Comparison of ENCODE assay signal across 8 mouse cellular contexts in the genomic region with DNA sequence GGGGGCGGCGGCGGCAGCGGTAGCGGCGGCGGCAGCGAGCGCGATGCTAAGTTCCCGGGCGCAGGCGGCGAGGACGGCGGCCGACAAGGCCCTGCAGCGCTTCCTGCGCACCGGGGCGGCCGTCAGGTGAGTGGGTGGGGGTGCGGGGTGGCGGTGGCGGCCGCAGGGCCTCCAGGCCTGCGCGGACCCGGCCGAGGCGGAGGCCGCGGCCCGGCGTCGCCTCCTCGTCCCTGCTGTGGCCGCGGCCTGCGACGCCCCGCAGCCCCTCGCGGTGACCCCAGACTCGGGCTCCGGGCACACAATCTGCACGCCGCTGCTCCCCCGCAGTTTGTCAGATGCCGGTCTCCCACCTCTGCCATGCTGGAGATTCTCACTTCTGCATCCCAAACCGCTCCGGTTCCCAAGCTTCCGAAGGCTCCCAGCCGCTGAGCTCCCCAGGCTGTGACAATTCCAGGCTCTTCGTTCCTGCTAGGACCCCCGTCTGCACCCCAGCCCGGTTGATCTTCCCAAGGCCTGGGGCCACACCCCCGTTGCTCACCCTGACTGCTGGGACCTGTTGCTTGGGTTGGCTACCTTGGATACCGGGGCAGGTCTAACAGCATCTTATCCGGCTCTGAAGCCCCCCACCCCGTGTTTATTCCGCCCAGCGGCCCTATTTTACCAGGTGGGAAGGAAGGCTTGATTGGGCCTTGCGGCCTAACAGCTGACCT. TPM values are rescaled to one million over a fixed set of nuclear protein-coding genes. Genes with fewer than 3 reads are reported as not detected.
A peak's percentile ranks its signal among the peaks of the same experiment; 100 is the strongest.
DNase-seq lines count a peak whose midpoint lies in the region; ATAC-seq and TF ChIP-seq lines count a peak whose summit lies in the region.

No protein-coding gene starts in this region.

- H3K9ac ChIP-seq in neural tube, embryonic 11.5 days (ENCODE audit: low read length), result peak overlapping the region; percentile 91
- peak overlapping the region; percentile 91 for H3K9ac ChIP-seq in heart, postnatal 0 days (replicated peaks; ENCODE audit: low read depth, low read length)

- H3K27me3 ChIP-seq in cerebellum, adult 2 months (ENCODE audit: control insufficient read depth, insufficient read depth, low read length), result no peaks in the 10 kb centered on the region
- H3K27me3 ChIP-seq in neural tube, embryonic 11.5 days (ENCODE audit: control insufficient read depth, insufficient read depth, low read length), result no peaks in the 10 kb centered on the region
- H3K27me3 ChIP-seq in heart, postnatal 0 days (ENCODE audit: control insufficient read depth, insufficient read depth, low read length), result no peaks in the 10 kb centered on the region

- peak overlapping the region; percentile 85 for H3K4me2 ChIP-seq in neural tube, embryonic 11.5 days (ENCODE audit: low read depth)
- peak overlapping the region; percentile 95 for H3K4me2 ChIP-seq in heart, postnatal 0 days (ENCODE audit: low read depth, low read length)

- 3% methylated on average over 47 of the region's 64 CpGs for WGBS in cerebellum, adult 2 months
- WGBS in neural tube, embryonic 11.5 days, result 3% methylated on average over 41 of the region's 64 CpGs
- 4% methylated on average over 45 of the region's 64 CpGs for WGBS in heart, postnatal 0 days

- H3K4me1 ChIP-seq in cerebellum, adult 2 months (ENCODE audit: control insufficient read depth, insufficient read depth, low read length), result peaks cover 24% of the 10 kb centered on the region
- peaks cover 11% of the 10 kb centered on the region for H3K4me1 ChIP-seq in neural tube, embryonic 11.5 days (ENCODE audit: control insufficient read depth, insufficient read depth, low read length)
- H3K4me1 ChIP-seq in heart, postnatal 0 days (ENCODE audit: control insufficient read depth, insufficient read depth), result peaks cover 13% of the 10 kb centered on the region

- peak overlapping the region; percentile 64 for H3K4me3 ChIP-seq in cerebellum, adult 2 months (replicated peaks; ENCODE audit: insufficient read depth, low read depth, low read length)
- peak overlapping the region; percentile 92 for H3K4me3 ChIP-seq in neural tube, embryonic 11.5 days (ENCODE audit: low read depth, low read length)
- H3K4me3 ChIP-seq in heart, postnatal 0 days (ENCODE audit: low read depth, low read length), result peak overlapping the region; percentile 96

- DNase-seq in cerebellum, adult 2 months, result no peak
- DNase-seq in cerebellum, postnatal 14 days, result no peak
- DNase-seq in neural tube, embryonic 11.5 days (ENCODE audit: low spot score), result no peak
- no peak for DNase-seq in neural tube, embryonic 10.5 days (ENCODE audit: extremely low spot score, low spot score)
- no peak for DNase-seq in heart, postnatal 0 days (ENCODE audit: low spot score)
- peak; percentile 11 for DNase-seq in lung, postnatal 10 days
- DNase-seq in gastrocnemius, postnatal 25 days, result no peak
- no peak for DNase-seq in right cerebral cortex, postnatal 4 days

- H3K36me3 ChIP-seq in neural tube, embryonic 11.5 days (ENCODE audit: control insufficient read depth, insufficient read depth, low read length), result peaks cover 2% of the 10 kb centered on the region
- peaks cover 15% of the 10 kb centered on the region for H3K36me3 ChIP-seq in heart, postnatal 0 days (replicated peaks; ENCODE audit: control insufficient read depth, insufficient read depth, low read length)

- no peak for TF ChIP-seq EP300 in heart, postnatal 0 days (IDR thresholded peaks at IDR 0.05; ENCODE audit: low read depth)

- no peak for TF ChIP-seq CTCF in cerebellum, adult 2 months (IDR thresholded peaks at IDR 0.05; ENCODE audit: borderline replicate concordance, insufficient read depth, low read depth, low read length)
- no peak for TF ChIP-seq CTCF in heart, postnatal 0 days (IDR thresholded peaks at IDR 0.05; ENCODE audit: low read depth)

- peak overlapping the region; percentile 13; the same call in 1 of the 2 replicates for H3K27ac ChIP-seq in cerebellum, adult 2 months (ENCODE audit: insufficient read depth, low read length)
- H3K27ac ChIP-seq in neural tube, embryonic 11.5 days (ENCODE audit: low read depth, low read length), result 0 out of 2 replicates have a peak overlapping the region, but pooled peaks have one; percentile 34
- peak overlapping the region; percentile 63; the same call in 1 of the 2 replicates for H3K27ac ChIP-seq in heart, postnatal 0 days (ENCODE audit: low read depth)

- TF ChIP-seq POLR2A in cerebellum, adult 2 months (IDR thresholded peaks at IDR 0.05; ENCODE audit: borderline replicate concordance, insufficient read depth, low read length), result no peak

- 0 out of 2 replicates have a peak, but pooled peaks have one; percentile 31 for ATAC-seq in neural tube, embryonic 11.5 days (ENCODE audit: insufficient read depth, low FRiP score, low TSS enrichment)
- ATAC-seq in heart, postnatal 0 days (ENCODE audit: insufficient read depth, low read depth), result peak; percentile 62

- no peaks in the 10 kb centered on the region for H3K9me3 ChIP-seq in neural tube, embryonic 11.5 days (ENCODE audit: control insufficient read depth, low read length)
- H3K9me3 ChIP-seq in heart, postnatal 0 days (replicated peaks; ENCODE audit: control insufficient read depth, low read length), result no peaks in the 10 kb centered on the region

RNA-seq across cellular contexts. Expression of a gene that starts 9.2 kb away (rescaled TPM):
- polyA plus RNA-seq in cerebellum, adult 2 months (2012; rRNA removed), result 95.3 and 95.7 TPM in 2 replicates
- 27.3 and 32.9 TPM in 2 replicates for polyA plus RNA-seq in neural tube, embryonic 11.5 days (2014; fragmentation: Nextera tagmentation; extraction: Ambion mirVana)
- 0.19 TPM in 1 of 2 replicates, not detected in the other for total RNA-seq in heart, postnatal 0 days (2014; rRNA removed; ENCODE audit: low replicate concordance)
- polyA plus RNA-seq in heart, postnatal 0 days (2015; fragmentation: Nextera tagmentation; extraction: Ambion mirVana), result 0.07 TPM in 1 of 2 replicates, not detected in the other
- total RNA-seq in gastrocnemius, postnatal 25 days (2021), result not detected

RNA-seq across cellular contexts. Expression of a gene that starts 27.5 kb away (rescaled TPM):
- 10.2 and 10.9 TPM in 2 replicates for polyA plus RNA-seq in cerebellum, adult 2 months (2012; rRNA removed)
- 12.8 and 13.1 TPM in 2 replicates for polyA plus RNA-seq in neural tube, embryonic 11.5 days (2014; fragmentation: Nextera tagmentation; extraction: Ambion mirVana)
- total RNA-seq in heart, postnatal 0 days (2014; rRNA removed; ENCODE audit: low replicate concordance), result 0.27 and 2.4 TPM in 2 replicates
- 4.0 and 4.1 TPM in 2 replicates for polyA plus RNA-seq in heart, postnatal 0 days (2015; fragmentation: Nextera tagmentation; extraction: Ambion mirVana)
- 1 to 10 TPM; 1.2 to 1.4 TPM for total RNA-seq in gastrocnemius, postnatal 25 days (2021)

RNA-seq across cellular contexts. Expression of a gene that starts 29.6 kb away (rescaled TPM):
- 4.3 and 4.6 TPM in 2 replicates for polyA plus RNA-seq in cerebellum, adult 2 months (2012; rRNA removed)
- polyA plus RNA-seq in neural tube, embryonic 11.5 days (2014; fragmentation: Nextera tagmentation; extraction: Ambion mirVana), result 26.6 and 28.0 TPM in 2 replicates
- 15.0 and 31.4 TPM in 2 replicates for total RNA-seq in heart, postnatal 0 days (2014; rRNA removed; ENCODE audit: low replicate concordance)
- polyA plus RNA-seq in heart, postnatal 0 days (2015; fragmentation: Nextera tagmentation; extraction: Ambion mirVana), result 25.0 and 26.5 TPM in 2 replicates
- total RNA-seq in gastrocnemius, postnatal 25 days (2021), result 10 to 100 TPM; 10.5 TPM

RNA-seq across cellular contexts. Expression of a gene that starts 35.3 kb away (rescaled TPM):
- 42.9 and 44.1 TPM in 2 replicates for polyA plus RNA-seq in cerebellum, adult 2 months (2012; rRNA removed)
- polyA plus RNA-seq in neural tube, embryonic 11.5 days (2014; fragmentation: Nextera tagmentation; extraction: Ambion mirVana), result 12.7 and 14.5 TPM in 2 replicates
- total RNA-seq in heart, postnatal 0 days (2014; rRNA removed; ENCODE audit: low replicate concordance), result 16.0 and 18.2 TPM in 2 replicates
- 6.1 and 6.3 TPM in 2 replicates for polyA plus RNA-seq in heart, postnatal 0 days (2015; fragmentation: Nextera tagmentation; extraction: Ambion mirVana)
- 1 to 10 TPM; 6.8 to 7.2 TPM for total RNA-seq in gastrocnemius, postnatal 25 days (2021)

RNA-seq across cellular contexts. Expression of a gene that starts 45.8 kb away (rescaled TPM):
- 4.6 and 5.2 TPM in 2 replicates for polyA plus RNA-seq in cerebellum, adult 2 months (2012; rRNA removed)
- 0.82 and 1.8 TPM in 2 replicates for polyA plus RNA-seq in neural tube, embryonic 11.5 days (2014; fragmentation: Nextera tagmentation; extraction: Ambion mirVana)
- total RNA-seq in heart, postnatal 0 days (2014; rRNA removed; ENCODE audit: low replicate concordance), result 50.7 and 70.1 TPM in 2 replicates
- 15.3 and 17.5 TPM in 2 replicates for polyA plus RNA-seq in heart, postnatal 0 days (2015; fragmentation: Nextera tagmentation; extraction: Ambion mirVana)
- 100 to 1,000 TPM; 120 to 133 TPM for total RNA-seq in gastrocnemius, postnatal 25 days (2021)

Comparison
In these comparisons a context has a peak if more than half of its experiments do, and no peak if none do; other contexts are left out.
1. H3K27ac ChIP-seq: peak in every context shown above with its lines; median percentile 63 in heart, postnatal 0 days; 34 in neural tube, embryonic 11.5 days; 13 in cerebellum, adult 2 months.
2. RNA of a gene that starts 9.2 kb away (polyA plus RNA-seq): 95.3 to 95.7 TPM in cerebellum, adult 2 months and 27.3 to 32.9 TPM in neural tube, embryonic 11.5 days; 0.07 TPM in heart, postnatal 0 days; every median in the first group is over 10 times any median in the second.
3. Peak in every context shown above with its lines, with median percentiles within 50 percentile points of each other: H3K4me3 ChIP-seq.